Mouse (Mus musculus) hindbrain, embryonic 15.5 days (tissue): ENCODE measurements around the gene Mylpf. TPM values are rescaled to one million over a fixed set of nuclear protein-coding genes. Genes with fewer than 3 reads are reported as not detected.

Experiments
- ATAC-seq: fragments of 200-750 bp; cut with Nextera tagmentation; 2 replicates; pipeline ENCODE4 v1.8.0; 2017; ENCODE audit warnings: low read depth, moderate number of reproducible peaks, moderate TSS enrichment; ENCODE audit not compliant: low FRiP score
- H3K27ac ChIP-seq: fragments of 300-500 bp; sonication (generic); replicated peaks from 2 replicates; pipeline ENCODE4 v1.5.1; 2015; ENCODE audit warnings: mild to moderate bottlenecking, inconsistent platforms
- H3K27me3 ChIP-seq: fragments of 300-500 bp; sonication (generic); 2 replicates; pipeline ENCODE4 v1.6.1; 2015; ENCODE audit warnings: control low read depth, inconsistent platforms
- H3K36me3 ChIP-seq: fragments of 300-500 bp; sonication (generic); 2 replicates; pipeline ENCODE4 v1.6.1; 2015; ENCODE audit warnings: control low read depth, inconsistent platforms
- H3K4me1 ChIP-seq: fragments of 300-500 bp; sonication (generic); replicated peaks from 2 replicates; pipeline ENCODE4 v1.6.1; 2015; ENCODE audit warnings: control low read depth, inconsistent platforms
- H3K4me2 ChIP-seq: fragments of 300-500 bp; sonication (generic); 2 replicates; pipeline ENCODE4 v1.6.1; 2015; ENCODE audit warnings: moderate library complexity, mild to moderate bottlenecking, inconsistent platforms
- H3K4me3 ChIP-seq: fragments of 300-500 bp; sonication (generic); 2 replicates; pipeline ENCODE4 v1.5.1; 2015; ENCODE audit warnings: mild to moderate bottlenecking, inconsistent platforms
- H3K9ac ChIP-seq: fragments of 300-500 bp; sonication (generic); 2 replicates; pipeline ENCODE4 v1.6.1; 2015; ENCODE audit warnings: inconsistent platforms
- H3K9me3 ChIP-seq: fragments of 300-500 bp; sonication (generic); 2 replicates; pipeline ENCODE4 v1.6.1; 2016; ENCODE audit warnings: control low read depth, inconsistent platforms
- WGBS: fragments of 180-500 bp; shearing (Covaris S2); methylation state at CpG from one replicate; pipeline ENCODE4 v1.1.7; 2015; 5-methylcytosine and 5-hydroxymethylcytosine counted together
- polyA plus RNA-seq: library from polyadenylated mRNA; unstranded; fragments of >200 nt; fragmentation: Nextera tagmentation; extraction: Ambion mirVana; gene quantifications from 2 replicates; pipeline ENCODE4 v1.2.1, GENCODE M21; 2015

The Mylpf gene
- polyA plus RNA-seq, 1 experiment from 2014 or later, result 4.9 TPM

GRCm38 (mm10) chr7:127255965-127256364, 47.3 kb downstream of the Mylpf start:
- H3K27ac ChIP-seq, result no peak overlapping the region
- no peak for ATAC-seq
- no peaks in the 10 kb centered on the region for H3K9me3 ChIP-seq
- no peaks in the 10 kb centered on the region for H3K36me3 ChIP-seq
- H3K4me1 ChIP-seq, result peaks cover 31% of the 10 kb centered on the region
- H3K27me3 ChIP-seq, result no peaks in the 10 kb centered on the region
- 97% methylated on average over 2 of the region's 2 CpGs for WGBS
- no peak overlapping the region for H3K4me3 ChIP-seq
- H3K9ac ChIP-seq, result no peak overlapping the region
- no peak overlapping the region for H3K4me2 ChIP-seq

- Histone ChIP-seq H3K27ac (no peak overlapping the region), H3K9me3 (no peaks in the 10 kb centered on the region), H3K4me2 (no peak overlapping the region), H3K4me3 (no peak overlapping the region), H3K4me1 (peaks cover 35% of the 10 kb centered on the region), H3K27me3 (no peaks in the 10 kb centered on the region), H3K9ac (no peak overlapping the region), H3K36me3 (no peaks in the 10 kb centered on the region)
- no peak for ATAC-seq
- 93% methylated on average over 5 of the region's 5 CpGs for WGBS
Measured at GRCm38 (mm10) chr7:127256518-127256917, 47.8 kb downstream of the Mylpf start.

DNA sequence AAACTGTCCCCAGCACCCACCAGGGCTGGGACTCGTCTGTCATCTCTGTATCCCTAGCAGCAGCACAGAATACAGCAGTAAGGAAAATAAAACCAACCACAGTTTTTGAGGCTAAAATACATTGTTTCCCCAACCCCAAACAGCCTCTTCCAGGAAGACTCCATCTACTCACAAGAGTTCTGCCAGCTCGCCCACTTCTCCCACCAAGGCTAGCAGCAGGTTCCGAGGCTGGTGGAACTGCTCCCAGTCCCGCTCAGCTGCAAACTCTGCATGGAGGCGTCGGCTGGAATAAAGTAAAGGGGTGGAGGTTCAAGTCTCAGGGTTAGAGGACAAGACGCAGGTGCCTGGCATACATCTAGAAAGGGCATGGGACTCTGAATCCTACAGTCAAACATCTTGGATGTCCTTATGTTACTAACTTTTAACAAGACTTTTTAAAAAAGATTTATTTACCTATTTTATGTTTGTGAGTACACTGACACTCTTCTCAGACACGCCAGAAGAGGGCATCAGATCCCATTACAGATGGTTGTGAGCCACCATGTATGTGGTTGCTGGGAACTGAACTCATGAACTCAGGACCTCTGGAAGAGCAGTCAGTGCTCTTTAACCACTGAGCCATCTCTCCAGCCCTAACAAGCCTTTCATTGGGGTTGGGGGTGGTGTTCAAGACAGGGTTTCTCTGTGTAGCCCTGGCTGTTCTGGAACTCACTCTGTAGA, 50.7 kb downstream of the Mylpf start:
- 77% methylated on average over 8 of the region's 8 CpGs for WGBS
- no peak for ATAC-seq
- peak overlapping the region; percentile 75; the same call in 1 of the 2 replicates for H3K9ac ChIP-seq
- peak overlapping the region; percentile 89 for H3K4me2 ChIP-seq
- peaks cover 27% of the 10 kb centered on the region for H3K4me1 ChIP-seq
- no peak overlapping the region for H3K27ac ChIP-seq
- peak overlapping the region; percentile 75 for H3K4me3 ChIP-seq
- no peaks in the 10 kb centered on the region for H3K9me3 ChIP-seq
- no peaks in the 10 kb centered on the region for H3K27me3 ChIP-seq
- H3K36me3 ChIP-seq, result no peaks in the 10 kb centered on the region

GRCm38 (mm10) chr7:127260309-127261111, 51.8 kb downstream of the Mylpf start, which contains the start of gene Dctpp1:
Dctpp1 (minus strand) TSS chr7:127260709.
- H3K9ac ChIP-seq, result peak within 1 kb of the TSS; percentile 75
- H3K27me3 ChIP-seq, result no peaks in the 10 kb centered on the region
- peak; percentile 98 for ATAC-seq
- H3K27ac ChIP-seq, result peak within 1 kb of the TSS; percentile 39; the same call in 1 of the 2 replicates
- no peaks in the 10 kb centered on the region for H3K36me3 ChIP-seq
- no peaks in the 10 kb centered on the region for H3K9me3 ChIP-seq
- peak within 1 kb of the TSS; percentile 75 for H3K4me3 ChIP-seq
- WGBS, result under 1% methylated on average over 50 of the region's 50 CpGs
- peak within 1 kb of the TSS; percentile 89 for H3K4me2 ChIP-seq
- H3K4me1 ChIP-seq, result peaks cover 19% of the 10 kb centered on the region

DNA sequence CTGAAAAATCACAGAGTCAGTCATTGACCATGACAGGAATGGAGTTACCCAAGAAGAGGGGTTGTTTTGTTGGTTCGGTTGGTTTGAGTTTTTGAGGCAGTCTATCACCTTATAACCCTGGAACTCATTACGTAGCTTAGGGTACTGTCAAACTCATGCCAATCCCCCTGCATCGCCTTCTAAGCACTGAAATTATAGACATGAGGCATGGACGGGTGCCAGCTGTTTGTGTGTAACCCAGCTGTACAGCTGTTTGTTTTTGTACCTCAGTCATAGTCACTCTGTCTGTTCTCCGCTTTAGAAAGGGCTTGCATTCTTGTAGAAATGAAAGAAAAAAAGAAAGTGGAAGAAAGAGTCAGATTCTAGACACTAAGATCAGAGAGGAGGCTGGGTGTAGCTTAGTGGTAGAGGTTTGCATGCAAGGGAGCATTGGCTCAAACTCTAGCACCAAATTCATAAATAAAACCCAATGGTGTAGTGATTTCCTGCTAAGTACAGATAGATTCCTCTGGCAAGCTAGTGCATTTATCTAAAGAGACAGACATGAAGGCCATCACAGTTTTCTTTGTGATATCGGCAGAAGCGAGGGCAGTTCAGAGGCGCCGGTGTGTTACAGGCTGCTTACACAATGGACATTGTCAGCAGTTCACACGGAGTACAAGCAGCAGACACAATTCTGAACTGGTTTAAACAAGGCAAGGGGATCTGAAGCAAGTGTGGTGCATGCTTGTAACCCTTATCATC, 53.7 kb downstream of the Mylpf start:
- peaks cover 19% of the 10 kb centered on the region for H3K4me1 ChIP-seq
- H3K4me3 ChIP-seq, result no peak overlapping the region
- H3K4me2 ChIP-seq, result no peak overlapping the region
- H3K27ac ChIP-seq, result no peak overlapping the region
- no peak for ATAC-seq
- WGBS, result 85% methylated on average over 10 of the region's 10 CpGs
- no peak overlapping the region for H3K9ac ChIP-seq
- H3K9me3 ChIP-seq, result no peaks in the 10 kb centered on the region
- no peaks in the 10 kb centered on the region for H3K36me3 ChIP-seq
- no peaks in the 10 kb centered on the region for H3K27me3 ChIP-seq

DNA sequence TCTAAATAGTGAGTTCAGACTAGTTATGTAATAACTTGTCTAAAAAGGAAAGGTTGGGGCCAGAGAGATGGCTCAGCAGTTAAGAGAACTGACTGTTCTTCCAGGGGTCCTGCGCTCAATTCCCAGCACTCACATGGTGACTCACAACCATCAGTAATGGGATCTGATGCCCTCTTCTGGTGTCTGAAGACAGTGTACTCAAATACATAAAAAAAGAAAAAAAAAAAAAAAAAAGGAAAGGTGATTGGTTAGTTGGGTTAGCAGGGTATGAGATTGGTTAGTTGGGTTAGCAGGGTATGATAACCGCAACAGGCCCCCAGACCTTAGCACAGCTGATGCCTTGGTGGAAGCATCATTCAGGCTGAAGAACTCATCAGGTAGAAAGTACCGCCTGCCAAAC, 54.8 kb downstream of the Mylpf start:
- H3K27me3 ChIP-seq, result no peaks in the 10 kb centered on the region
- ATAC-seq, result no peak
- no peak overlapping the region for H3K4me3 ChIP-seq
- H3K4me1 ChIP-seq, result peaks cover 19% of the 10 kb centered on the region
- no peak overlapping the region for H3K27ac ChIP-seq
- H3K9me3 ChIP-seq, result no peaks in the 10 kb centered on the region
- H3K9ac ChIP-seq, result no peak overlapping the region
- H3K36me3 ChIP-seq, result peaks cover 4% of the 10 kb centered on the region
- H3K4me2 ChIP-seq, result no peak overlapping the region
- WGBS, result 98% methylated on average over 3 of the region's 3 CpGs

Other genes with a start within 250 kb of the Mylpf start
- 131 and 140 TPM in 2 replicates for gene Cdipt, start 233.0 kb upstream of the Mylpf start, polyA plus RNA-seq
- gene Cdiptos, start 232.8 kb upstream of the Mylpf start, polyA plus RNA-seq, result 0.67 and 1.4 TPM in 2 replicates
- 4.8 and 5.5 TPM in 2 replicates for gene Mvp, start 194.3 kb upstream of the Mylpf start, polyA plus RNA-seq
- gene Pagr1b, start 192.4 kb upstream of the Mylpf start, polyA plus RNA-seq, result 0.28 TPM in 1 of 2 replicates, not detected in the other
- 28.1 and 46.9 TPM in 2 replicates for gene Pagr1a, start 191.5 kb upstream of the Mylpf start, polyA plus RNA-seq
- 63.3 and 77.5 TPM in 2 replicates for gene Gm42742, start 187.8 kb upstream of the Mylpf start, polyA plus RNA-seq
- 54.2 and 62.4 TPM in 2 replicates for gene Prrt2, start 187.7 kb upstream of the Mylpf start, polyA plus RNA-seq
- 84.0 and 87.3 TPM in 2 replicates for gene Maz, start 181.9 kb upstream of the Mylpf start, polyA plus RNA-seq
- 26.1 and 31.7 TPM in 2 replicates for gene Kif22, start 166.4 kb upstream of the Mylpf start, polyA plus RNA-seq
- not detected in 2 replicates for gene Zg16, start 121.6 kb upstream of the Mylpf start, polyA plus RNA-seq
- 2.0 and 3.3 TPM in 2 replicates for gene AI467606, start 117.5 kb upstream of the Mylpf start, polyA plus RNA-seq
- 0.70 and 1.1 TPM in 2 replicates for gene Qprt, start 86.7 kb upstream of the Mylpf start, polyA plus RNA-seq
- gene Spn, start 71.1 kb upstream of the Mylpf start, polyA plus RNA-seq, result 0.05 and 0.06 TPM in 2 replicates
- 72.1 and 72.3 TPM in 2 replicates for gene Cd2bp2, start 12.8 kb upstream of the Mylpf start, polyA plus RNA-seq
- 37.2 and 38.8 TPM in 2 replicates for gene Tbc1d10b, start 422 bp upstream of the Mylpf start, polyA plus RNA-seq
- gene Zfp553, start 24.2 kb downstream of the Mylpf start, polyA plus RNA-seq, result 51.9 and 56.2 TPM in 2 replicates
- gene Sept1, start 24.2 kb downstream of the Mylpf start, polyA plus RNA-seq, result 18.4 and 19.3 TPM in 2 replicates
- gene Zfp771, start 35.4 kb downstream of the Mylpf start, polyA plus RNA-seq, result 72.0 and 80.9 TPM in 2 replicates
- 122 TPM in 2 replicates for gene Dctpp1, start 51.8 kb downstream of the Mylpf start, polyA plus RNA-seq
- 61.5 and 63.7 TPM in 2 replicates for gene Sephs2, start 65.2 kb downstream of the Mylpf start, polyA plus RNA-seq
- 0.17 and 0.39 TPM in 2 replicates for gene Itgal, start 87.4 kb downstream of the Mylpf start, polyA plus RNA-seq
- 17.7 and 20.4 TPM in 2 replicates for gene Zfp768, start 136.7 kb downstream of the Mylpf start, polyA plus RNA-seq
- 8.4 and 8.8 TPM in 2 replicates for gene Zfp747, start 167.2 kb downstream of the Mylpf start, polyA plus RNA-seq
- gene 9130019O22Rik, start 178.3 kb downstream of the Mylpf start, polyA plus RNA-seq, result 3.9 and 5.1 TPM in 2 replicates
- gene E430018J23Rik, start 184.7 kb downstream of the Mylpf start, polyA plus RNA-seq, result 5.6 and 6.4 TPM in 2 replicates
- 4.8 and 4.9 TPM in 2 replicates for gene Zfp764, start 197.9 kb downstream of the Mylpf start, polyA plus RNA-seq
- 26.8 and 28.0 TPM in 2 replicates for gene Zfp688, start 213.2 kb downstream of the Mylpf start, polyA plus RNA-seq
- gene Zfp689, start 240.3 kb downstream of the Mylpf start, polyA plus RNA-seq, result 14.7 and 15.8 TPM in 2 replicates